Mouse (Mus musculus) forebrain, embryonic 15.5 days (tissue): ENCODE data around the gene Znrf2. TPM values are rescaled to one million over a fixed set of nuclear protein-coding genes. Genes with fewer than 3 reads are reported as not detected.

Experiments
- ATAC-seq: fragments of 200-750 bp; cut with Nextera tagmentation; replicated peaks from 2 replicates; pipeline ENCODE4 v1.8.0; 2017; ENCODE audit warnings: mild to moderate bottlenecking, moderate TSS enrichment, moderate library complexity
- H3K27ac ChIP-seq: fragments of 300-500 bp; sonication (generic); replicated peaks from 2 replicates; pipeline ENCODE4 v1.5.1; 2015; ENCODE audit warnings: mild to moderate bottlenecking, inconsistent platforms
- H3K27me3 ChIP-seq: fragments of 300-500 bp; sonication (generic); 2 replicates; pipeline ENCODE4 v1.6.1; 2015; ENCODE audit warnings: inconsistent platforms
- H3K36me3 ChIP-seq: fragments of 300-500 bp; sonication (generic); 2 replicates; pipeline ENCODE4 v1.6.1; 2015; ENCODE audit warnings: mild to moderate bottlenecking, inconsistent platforms
- H3K4me1 ChIP-seq: fragments of 300-500 bp; sonication (generic); 2 replicates; pipeline ENCODE4 v1.6.1; 2015; ENCODE audit warnings: inconsistent platforms
- H3K4me2 ChIP-seq: fragments of 300-500 bp; sonication (generic); replicated peaks from 2 replicates; pipeline ENCODE4 v1.6.1; 2015; ENCODE audit warnings: mild to moderate bottlenecking, inconsistent platforms
- H3K4me3 ChIP-seq: fragments of 300-500 bp; sonication (generic); 2 replicates; pipeline ENCODE4 v1.5.1; 2015; ENCODE audit warnings: mild to moderate bottlenecking, inconsistent platforms
- H3K9ac ChIP-seq: fragments of 300-500 bp; sonication (generic); replicated peaks from 2 replicates; pipeline ENCODE4 v1.6.1; 2015; ENCODE audit warnings: mild to moderate bottlenecking, inconsistent platforms
- H3K9me3 ChIP-seq: fragments of 300-500 bp; sonication (generic); 2 replicates; pipeline ENCODE4 v1.6.1; 2016; ENCODE audit warnings: inconsistent platforms
- WGBS: fragments of 180-500 bp; shearing (Covaris S2); methylation state at CpG from one replicate; pipeline ENCODE4 v1.1.7; 2015; ENCODE audit warnings: mixed read lengths; 5-methylcytosine and 5-hydroxymethylcytosine counted together
- polyA plus RNA-seq: library from polyadenylated mRNA; unstranded; fragments of >200 nt; fragmentation: Nextera tagmentation; extraction: Ambion mirVana; gene quantifications from 2 replicates; pipeline ENCODE4 v1.2.1, GENCODE M21; 2015

Gene Znrf2
- polyA plus RNA-seq, 1 experiment from 2014 or later, result 22.0 TPM

DNA sequence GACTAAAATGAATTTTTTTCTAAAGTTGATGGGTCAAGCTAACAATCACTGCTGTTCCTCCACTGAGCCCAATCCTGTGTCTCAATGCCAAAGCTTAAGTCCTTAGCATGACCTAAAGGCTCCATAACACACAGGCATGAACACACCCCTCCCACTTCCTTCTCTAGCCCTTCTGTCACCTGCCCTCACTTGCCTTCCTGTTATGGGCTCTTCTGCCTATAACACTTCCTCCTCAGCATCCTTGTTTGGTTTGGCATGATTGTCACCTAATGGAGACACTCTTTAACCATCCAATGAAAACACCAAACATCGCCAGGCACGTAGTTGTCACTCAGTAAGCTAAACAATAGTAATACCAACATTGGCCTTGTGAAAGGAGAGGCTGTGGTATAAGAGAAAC, 85.8 kb downstream of the Znrf2 start:
- H3K9ac ChIP-seq, result no peak overlapping the region
- H3K9me3 ChIP-seq, result no peaks in the 10 kb centered on the region
- 92% methylated on average over 2 of the region's 2 CpGs for WGBS
- H3K4me2 ChIP-seq, result no peak overlapping the region
- H3K36me3 ChIP-seq, result no peaks in the 10 kb centered on the region
- H3K27me3 ChIP-seq, result no peaks in the 10 kb centered on the region
- peaks cover 16% of the 10 kb centered on the region; the same call in 1 of the 2 replicates for H3K4me1 ChIP-seq
- ATAC-seq, result no peak
- H3K27ac ChIP-seq, result no peak overlapping the region
- H3K4me3 ChIP-seq, result no peak overlapping the region

DNA sequence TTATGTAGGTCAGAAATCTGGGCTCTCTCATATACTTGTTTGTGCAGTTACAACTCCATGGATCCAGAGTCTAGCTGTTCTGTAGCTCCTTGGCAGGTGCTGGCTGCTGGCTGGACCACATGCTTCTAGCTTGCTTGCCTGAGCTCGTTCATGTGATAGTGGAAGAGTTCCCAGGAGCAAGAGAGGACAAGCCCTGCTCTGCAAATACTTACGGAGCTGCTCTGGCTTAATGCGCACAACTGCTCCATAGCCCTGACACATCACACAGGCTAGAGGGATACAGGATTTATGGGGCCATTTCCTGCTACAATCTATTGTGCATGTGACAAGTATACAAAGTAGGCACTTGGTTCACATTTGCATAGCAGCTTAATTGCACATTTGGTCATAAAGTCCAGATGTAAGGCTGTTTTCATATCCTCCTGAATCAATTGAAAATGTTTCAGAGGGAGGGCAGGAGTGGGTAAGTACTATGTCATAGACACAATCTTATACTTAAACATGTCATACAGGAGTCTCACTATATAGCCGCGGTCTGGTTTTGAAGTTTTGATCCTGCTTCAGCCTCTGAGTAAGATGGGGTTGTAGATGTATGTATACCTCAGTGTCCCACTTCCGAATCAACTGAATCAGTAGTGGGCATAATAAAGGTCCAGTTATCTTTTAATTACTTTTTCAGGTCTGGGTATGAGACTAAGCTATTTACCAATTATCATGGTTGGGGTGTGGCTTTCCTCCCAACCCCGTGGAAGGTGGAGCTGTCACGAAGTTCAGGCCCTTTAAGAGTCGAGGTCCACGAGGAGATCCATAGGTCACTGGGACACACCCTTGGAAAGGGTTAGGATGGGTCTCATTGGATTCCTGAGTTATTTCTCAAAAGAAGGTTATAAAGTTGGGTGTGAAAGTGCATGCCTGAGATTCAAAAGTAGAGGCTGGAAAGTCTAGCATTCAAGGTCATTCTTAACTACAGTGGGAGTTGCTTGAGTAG, 89.6 kb downstream of the Znrf2 start:
- H3K4me1 ChIP-seq, result 0 out of 2 replicates have a peak, but pooled peaks cover 7% of the 10 kb centered on the region
- H3K4me3 ChIP-seq, result no peak overlapping the region
- no peaks in the 10 kb centered on the region for H3K27me3 ChIP-seq
- H3K36me3 ChIP-seq, result no peaks in the 10 kb centered on the region
- no peak overlapping the region for H3K9ac ChIP-seq
- H3K9me3 ChIP-seq, result no peaks in the 10 kb centered on the region
- H3K4me2 ChIP-seq, result no peak overlapping the region
- no peak for ATAC-seq
- 88% methylated on average over 10 of the region's 10 CpGs for WGBS
- no peak overlapping the region for H3K27ac ChIP-seq

DNA sequence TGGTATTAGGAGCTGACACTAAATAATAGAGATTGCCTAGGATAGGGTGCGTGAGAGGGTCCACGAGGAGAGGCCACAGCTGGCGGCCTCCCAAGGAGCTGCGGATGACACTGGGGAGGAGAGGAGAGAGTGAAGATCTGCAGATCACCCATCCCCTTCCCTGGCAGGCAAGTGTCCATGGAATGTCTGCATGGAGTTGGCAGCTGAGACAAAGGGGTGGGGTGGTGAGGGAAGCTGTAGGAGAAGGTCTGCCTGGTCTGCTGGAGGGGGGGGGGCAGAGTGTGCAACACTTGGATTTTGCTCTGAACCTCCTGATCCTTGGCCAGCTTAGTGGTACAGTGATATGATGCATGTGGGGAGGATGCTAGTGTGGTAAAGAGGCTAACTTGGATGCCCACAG, 98.3 kb downstream of the Znrf2 start:
- 84% methylated on average over 4 of the region's 4 CpGs for WGBS

DNA sequence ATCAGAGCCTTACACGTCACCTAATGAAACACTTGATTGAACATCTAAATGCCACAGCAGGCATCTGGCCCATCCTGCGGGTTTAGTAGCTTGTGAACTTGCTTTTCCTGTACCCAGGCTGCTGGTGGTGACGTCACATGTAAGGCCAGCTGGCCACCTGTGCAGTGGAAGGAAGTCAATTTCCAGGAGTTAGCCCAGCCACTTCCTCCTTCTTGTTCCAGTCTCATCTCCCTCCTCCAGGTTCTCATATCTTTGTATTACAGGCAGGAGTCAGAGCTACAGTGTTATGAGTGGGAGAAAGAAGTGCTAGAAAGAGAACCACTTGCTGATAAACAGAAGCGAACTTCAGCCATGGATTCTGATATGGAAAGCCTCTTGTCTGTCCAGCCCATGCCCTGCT, 99.4 kb downstream of the Znrf2 start:
- H3K4me2 ChIP-seq, result no peak overlapping the region
- no peaks in the 10 kb centered on the region for H3K4me1 ChIP-seq
- no peak overlapping the region for H3K9ac ChIP-seq
- H3K4me3 ChIP-seq, result no peak overlapping the region
- no peak overlapping the region for H3K27ac ChIP-seq
- H3K9me3 ChIP-seq, result no peaks in the 10 kb centered on the region
- H3K27me3 ChIP-seq, result no peaks in the 10 kb centered on the region
- no peaks in the 10 kb centered on the region for H3K36me3 ChIP-seq
- no peak for ATAC-seq
- 73% methylated on average over 4 of the region's 4 CpGs for WGBS

More for the DNA sequence above, 98.3 kb downstream of the Znrf2 start:
- no peak overlapping the region for H3K4me3 ChIP-seq
- H3K4me2 ChIP-seq, result no peak overlapping the region
- no peaks in the 10 kb centered on the region for H3K9me3 ChIP-seq
- no peak overlapping the region for H3K9ac ChIP-seq
- H3K27ac ChIP-seq, result no peak overlapping the region
- no peaks in the 10 kb centered on the region for H3K4me1 ChIP-seq
- ATAC-seq, result no peak
- H3K36me3 ChIP-seq, result no peaks in the 10 kb centered on the region
- H3K27me3 ChIP-seq, result no peaks in the 10 kb centered on the region

DNA sequence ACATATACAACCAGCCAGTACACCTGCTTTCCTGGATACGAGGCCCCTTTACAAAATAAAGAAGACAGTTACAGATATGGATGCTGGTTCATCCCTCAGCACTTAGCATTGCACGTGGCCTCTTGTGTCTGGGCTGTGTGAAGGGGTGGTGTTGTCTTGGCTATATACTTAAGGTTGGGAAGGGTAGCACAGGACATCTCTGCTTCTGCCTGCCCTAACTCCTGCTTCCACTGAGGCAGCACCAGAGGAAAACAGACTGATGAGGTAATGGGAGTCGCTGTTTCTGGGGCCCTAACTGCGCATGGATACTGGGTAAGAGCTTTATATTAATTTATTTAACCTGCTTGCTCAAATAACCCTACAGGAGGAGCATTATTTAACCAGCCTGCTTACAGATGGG, 100.2 kb downstream of the Znrf2 start:
- no peak overlapping the region for H3K4me2 ChIP-seq
- WGBS, result 83% methylated on average over 4 of the region's 4 CpGs
- no peak overlapping the region for H3K4me3 ChIP-seq
- no peaks in the 10 kb centered on the region for H3K27me3 ChIP-seq
- H3K9me3 ChIP-seq, result no peaks in the 10 kb centered on the region
- no peak overlapping the region for H3K9ac ChIP-seq
- ATAC-seq, result no peak
- H3K36me3 ChIP-seq, result no peaks in the 10 kb centered on the region
- no peak overlapping the region for H3K27ac ChIP-seq
- no peaks in the 10 kb centered on the region for H3K4me1 ChIP-seq

DNA sequence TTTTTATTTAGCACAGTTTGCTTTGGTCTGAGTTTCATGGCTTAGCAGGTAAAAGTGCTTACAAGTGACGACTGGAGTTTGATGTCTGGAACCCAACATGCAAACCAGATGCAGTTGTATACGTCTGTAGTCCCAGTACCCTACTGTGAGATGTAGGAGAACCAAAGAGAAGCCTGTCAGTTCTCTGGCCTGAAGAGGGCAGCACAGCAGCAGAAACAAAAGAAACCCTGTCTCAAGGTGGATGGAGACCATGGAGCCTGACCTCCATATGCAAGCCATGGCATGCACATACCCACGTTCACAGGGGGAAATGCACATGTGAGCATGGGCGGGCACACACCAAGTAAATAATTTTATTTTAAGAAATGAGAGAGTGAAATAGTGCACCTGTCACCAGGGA, 100.8 kb downstream of the Znrf2 start:
- no peaks in the 10 kb centered on the region for H3K4me1 ChIP-seq
- H3K4me3 ChIP-seq, result no peak overlapping the region
- H3K9ac ChIP-seq, result no peak overlapping the region
- no peak overlapping the region for H3K4me2 ChIP-seq
- H3K36me3 ChIP-seq, result no peaks in the 10 kb centered on the region
- no peak overlapping the region for H3K27ac ChIP-seq
- no peaks in the 10 kb centered on the region for H3K27me3 ChIP-seq
- no peaks in the 10 kb centered on the region for H3K9me3 ChIP-seq
- WGBS, result 52% methylated on average over 4 of the region's 4 CpGs
- ATAC-seq, result no peak

DNA sequence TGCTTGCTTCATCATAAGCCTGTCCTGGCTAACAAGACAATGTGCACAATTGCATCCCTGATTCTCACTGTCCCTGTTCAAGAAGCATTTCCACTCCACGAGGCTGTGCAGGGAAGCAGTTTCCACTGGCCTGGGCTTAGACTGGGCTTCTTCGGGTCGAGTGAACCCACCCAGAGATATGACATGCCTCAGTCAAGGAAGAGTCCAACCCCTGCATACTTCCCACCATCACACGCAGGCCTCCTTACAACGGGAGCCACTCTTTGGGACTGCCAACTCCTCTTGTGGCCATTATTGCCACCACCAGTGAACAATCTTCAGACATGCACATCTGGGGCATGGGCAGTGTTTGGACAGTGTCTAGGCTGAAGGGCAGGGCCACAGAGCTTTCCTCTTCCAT, 101.8 kb downstream of the Znrf2 start:
- Histone ChIP-seq H3K27me3 (no peaks in the 10 kb centered on the region), H3K27ac (no peak overlapping the region), H3K4me2 (no peak overlapping the region), H3K9ac (no peak overlapping the region), H3K36me3 (no peaks in the 10 kb centered on the region), H3K4me1 (no peaks in the 10 kb centered on the region), H3K9me3 (no peaks in the 10 kb centered on the region), H3K4me3 (no peak overlapping the region)
- ATAC-seq, result no peak
- 90% methylated on average over 5 of the region's 5 CpGs for WGBS

DNA sequence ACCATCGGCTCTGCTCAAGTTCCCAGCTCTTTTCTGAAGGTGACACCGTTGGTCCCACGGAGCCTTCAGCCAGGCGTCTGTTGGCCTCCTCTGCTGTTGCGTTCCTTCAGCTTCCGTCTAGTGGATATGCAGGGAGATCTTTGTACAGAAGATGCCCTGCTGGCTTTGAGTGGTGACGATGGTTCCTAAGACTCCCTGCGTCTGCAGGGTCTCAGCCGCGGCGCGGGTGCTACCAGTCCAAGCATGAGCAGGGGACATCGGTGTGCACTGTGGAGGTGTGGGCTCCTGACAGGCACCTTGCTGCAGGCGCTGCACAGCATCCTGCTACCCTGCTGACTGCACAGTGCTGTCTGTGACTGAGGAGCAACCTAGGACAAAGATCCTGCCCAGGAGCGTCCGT, 107.8 kb downstream of the Znrf2 start:
- 94% methylated on average over 16 of the region's 16 CpGs for WGBS
- H3K4me3 ChIP-seq, result no peak overlapping the region

DNA sequence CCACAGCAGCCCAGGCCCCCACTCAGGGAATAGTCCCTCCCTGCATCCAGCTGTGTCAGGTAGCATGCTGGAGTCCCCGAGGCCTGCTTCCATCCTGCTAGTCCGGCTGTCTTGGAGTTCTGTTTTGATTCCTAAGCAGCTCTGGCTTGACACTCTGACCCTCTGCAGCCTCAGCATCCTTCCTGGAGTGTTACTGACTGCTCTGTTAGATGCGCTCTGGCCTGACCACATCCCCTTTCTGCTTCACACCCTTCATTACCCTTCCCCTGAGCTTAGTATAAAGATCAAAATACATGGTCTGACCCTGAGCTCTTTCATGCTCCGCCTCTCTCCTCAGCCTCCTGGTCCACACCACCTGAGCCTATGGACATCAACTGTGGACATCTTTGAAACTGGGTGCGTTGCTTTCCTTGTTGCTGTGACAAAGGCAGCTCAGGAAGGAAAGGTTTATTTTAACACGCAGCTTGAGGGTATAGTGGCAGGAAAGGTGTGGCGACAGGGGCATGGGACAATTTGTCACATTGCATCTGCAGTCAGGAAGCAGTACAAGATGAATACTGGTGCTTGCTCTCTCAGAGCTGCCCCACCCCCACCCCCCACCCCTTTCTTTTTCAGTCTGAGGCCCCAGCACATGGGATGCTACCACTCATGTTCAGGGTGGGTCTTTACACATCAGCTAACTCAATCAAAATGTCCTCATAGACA, 109.2 kb downstream of the Znrf2 start:
- H3K36me3 ChIP-seq, result no peaks in the 10 kb centered on the region
- H3K27me3 ChIP-seq, result no peaks in the 10 kb centered on the region
- no peak overlapping the region for H3K9ac ChIP-seq
- H3K9me3 ChIP-seq, result no peaks in the 10 kb centered on the region
- ATAC-seq, result no peak
- H3K27ac ChIP-seq, result no peak overlapping the region
- H3K4me3 ChIP-seq, result no peak overlapping the region
- 77% methylated on average over 7 of the region's 7 CpGs for WGBS
- H3K4me2 ChIP-seq, result no peak overlapping the region
- H3K4me1 ChIP-seq, result no peaks in the 10 kb centered on the region

More for the DNA sequence above, 107.8 kb downstream of the Znrf2 start:
- Histone ChIP-seq H3K9ac (no peak overlapping the region), H3K4me1 (no peaks in the 10 kb centered on the region), H3K27ac (no peak overlapping the region), H3K27me3 (no peaks in the 10 kb centered on the region), H3K36me3 (no peaks in the 10 kb centered on the region), H3K9me3 (no peaks in the 10 kb centered on the region), H3K4me2 (no peak overlapping the region)
- no peak for ATAC-seq

DNA sequence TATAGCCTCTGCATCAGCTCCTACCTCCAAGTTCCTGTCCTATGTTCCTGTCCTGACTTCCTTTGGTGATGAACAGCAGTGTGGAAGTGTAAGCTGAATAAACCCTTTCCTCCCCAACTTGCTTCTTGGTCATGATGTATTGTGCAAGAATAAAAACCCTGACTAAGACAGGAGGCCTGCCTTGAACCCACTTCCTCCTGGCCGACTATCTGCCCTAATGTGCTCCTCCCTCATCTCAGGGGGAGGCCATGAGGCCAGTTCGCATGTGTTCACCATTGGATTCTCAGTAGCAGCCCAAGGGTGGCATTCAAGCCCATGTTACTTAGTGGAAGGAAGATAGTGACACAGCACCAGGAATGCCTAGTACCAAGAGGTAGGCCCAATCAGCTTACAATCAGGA, 110.2 kb downstream of the Znrf2 start:
- Histone ChIP-seq H3K36me3 (no peaks in the 10 kb centered on the region), H3K4me1 (no peaks in the 10 kb centered on the region), H3K9me3 (no peaks in the 10 kb centered on the region), H3K27me3 (no peaks in the 10 kb centered on the region), H3K9ac (no peak overlapping the region), H3K4me3 (no peak overlapping the region), H3K4me2 (no peak overlapping the region), H3K27ac (no peak overlapping the region)
- ATAC-seq, result no peak
- 83% methylated on average over 2 of the region's 2 CpGs for WGBS

DNA sequence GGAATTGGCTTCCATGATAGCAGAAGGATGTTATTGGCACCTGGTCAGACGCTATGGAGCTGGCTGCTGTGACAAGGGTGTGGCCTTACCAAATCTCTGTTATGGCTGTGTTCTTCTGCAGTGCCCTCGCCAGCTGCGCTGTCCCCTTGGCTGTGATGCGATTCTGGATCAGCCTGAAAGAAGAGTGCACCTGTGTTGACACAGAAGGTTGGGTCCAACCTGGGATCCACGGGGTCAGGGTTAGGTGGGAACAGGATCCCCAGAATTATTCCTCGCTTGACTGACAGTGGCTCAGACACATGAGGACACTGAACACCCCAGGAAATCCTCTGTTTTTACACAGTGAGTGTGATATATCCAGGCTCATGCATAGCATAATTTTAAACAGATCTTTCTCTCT, 111.2 kb downstream of the Znrf2 start:
- no peaks in the 10 kb centered on the region for H3K4me1 ChIP-seq
- H3K27me3 ChIP-seq, result no peaks in the 10 kb centered on the region
- H3K9ac ChIP-seq, result no peak overlapping the region
- WGBS, result 92% methylated on average over 6 of the region's 6 CpGs
- ATAC-seq, result no peak
- no peaks in the 10 kb centered on the region for H3K9me3 ChIP-seq
- no peak overlapping the region for H3K4me2 ChIP-seq
- no peak overlapping the region for H3K27ac ChIP-seq
- H3K4me3 ChIP-seq, result no peak overlapping the region
- H3K36me3 ChIP-seq, result no peaks in the 10 kb centered on the region

DNA sequence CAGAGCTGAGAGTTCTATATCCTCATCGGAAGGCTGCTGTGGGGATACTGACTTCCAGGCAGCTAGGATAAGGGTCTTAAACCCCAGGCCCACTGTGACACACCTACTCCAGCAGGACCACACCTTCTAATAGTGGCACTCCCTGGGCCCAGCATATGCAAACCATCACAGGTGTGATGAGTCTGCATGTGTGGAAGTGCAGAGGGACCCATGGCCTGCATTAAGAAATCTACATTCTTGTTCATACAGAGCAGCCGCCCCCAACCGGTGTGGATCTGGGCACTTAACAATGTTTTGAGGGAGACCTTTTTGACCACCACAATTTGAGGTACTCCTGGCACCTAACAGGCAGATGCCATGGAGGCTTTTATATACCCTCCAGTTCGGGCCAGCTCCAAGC, 114.9 kb downstream of the Znrf2 start:
- Histone ChIP-seq H3K27ac (no peak overlapping the region), H3K4me1 (no peaks in the 10 kb centered on the region), H3K36me3 (no peaks in the 10 kb centered on the region), H3K27me3 (no peaks in the 10 kb centered on the region), H3K9me3 (no peaks in the 10 kb centered on the region), H3K4me2 (no peak overlapping the region), H3K4me3 (no peak overlapping the region), H3K9ac (no peak overlapping the region)
- WGBS, result 96% methylated on average over 4 of the region's 4 CpGs
- no peak for ATAC-seq
